Mouse (Mus musculus) liver, postnatal 0 days (tissue): ENCODE data around the gene Hspg2.

ENCODE experiments used
- CTCF ChIP-seq: sonication (generic); IDR thresholded peaks from 2 replicates; pipeline ENCODE4 v1.5.1; 2016; ENCODE audit warnings: antibody characterized with exemption, low read depth
- EP300 ChIP-seq: IDR thresholded peaks from 2 replicates; pipeline ENCODE4 v1.6.1; 2016; ENCODE audit warnings: antibody characterized with exemption, low read depth, mild to moderate bottlenecking

GRCm38 (mm10) chr4:137479757-137480156 is 11.2 kb downstream of the Hspg2 start:
- TF ChIP-seq CTCF = no peak
- no peak for TF ChIP-seq EP300
